Mouse (Mus musculus) erythroid progenitor cell, adult 5-6 weeks (primary cell): ENCODE data around the gene Ssbp3. TPM values are rescaled to one million over a fixed set of nuclear protein-coding genes. Genes with fewer than 3 reads are reported as not detected.
A peak's percentile ranks its signal among the peaks of the same experiment; 100 is the strongest.

Source experiments
- ATAC-seq: replicated peaks from 2 replicates; pipeline ENCODE4 v1.8.0; 2016; ENCODE audit warnings: moderate number of reproducible peaks, mild to moderate bottlenecking, moderate TSS enrichment, inconsistent platforms; ENCODE audit not compliant: poor library complexity, low FRiP score, severe bottlenecking
- total RNA-seq, 2 experiments: library from RNA; stranded (forward) in 1 of 2; stranded (reverse) in 1 of 2; fragments of 150-400 nt in 1 of 2; fragments of 186-747, 209-891 nt in 1 of 2; gene quantifications; 2 replicates each; pipeline versions ENCODE4 v1.2.3 to v1.2.4; 2015 to 2017; ENCODE audit warnings: low replicate concordance in 2 of 2

Ssbp3 gene
- total RNA-seq, 2 experiments from 2014 or later: 104 to 181 TPM

DNA sequence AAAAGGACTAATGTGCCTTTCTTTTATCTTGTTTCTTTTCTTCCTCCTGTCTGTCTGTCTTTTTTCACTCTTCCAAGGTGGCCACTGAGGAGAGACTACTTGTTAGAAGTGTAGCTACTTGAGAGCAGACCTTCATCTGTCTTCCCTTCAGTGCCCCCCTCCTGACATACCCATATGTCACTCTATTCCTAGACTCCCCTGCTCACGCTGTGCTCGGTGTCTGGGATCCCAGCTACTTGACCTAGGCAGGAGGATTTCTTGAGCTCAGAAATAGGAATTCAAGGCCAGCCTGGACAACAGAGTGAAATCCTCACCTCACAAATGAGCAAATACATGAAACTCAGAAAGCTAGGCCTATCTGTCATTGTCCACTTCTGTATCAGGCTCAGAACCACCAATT is 92.7 kb downstream of the Ssbp3 start:
- no peak for ATAC-seq

DNA sequence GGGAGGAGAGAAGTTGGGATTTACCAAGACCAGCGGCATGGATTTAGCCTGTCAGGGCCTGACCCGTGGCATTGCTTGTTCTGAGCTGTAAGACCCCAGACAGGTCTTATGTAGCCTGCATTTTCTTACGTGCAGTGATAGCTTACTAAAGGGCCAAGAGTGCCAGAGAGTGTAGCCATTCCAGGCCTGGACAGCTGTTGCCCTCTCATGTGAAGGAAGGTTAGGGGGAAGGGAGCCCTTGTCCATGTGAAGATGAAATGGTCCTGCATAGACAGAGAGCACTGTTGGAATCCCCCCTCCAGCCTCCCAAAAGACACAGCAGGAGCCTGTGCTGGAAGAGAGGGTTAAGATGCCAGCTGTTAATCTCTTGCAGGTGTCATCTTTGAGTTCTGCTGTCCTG is 93.3 kb downstream of the Ssbp3 start:
- ATAC-seq: no peak

DNA sequence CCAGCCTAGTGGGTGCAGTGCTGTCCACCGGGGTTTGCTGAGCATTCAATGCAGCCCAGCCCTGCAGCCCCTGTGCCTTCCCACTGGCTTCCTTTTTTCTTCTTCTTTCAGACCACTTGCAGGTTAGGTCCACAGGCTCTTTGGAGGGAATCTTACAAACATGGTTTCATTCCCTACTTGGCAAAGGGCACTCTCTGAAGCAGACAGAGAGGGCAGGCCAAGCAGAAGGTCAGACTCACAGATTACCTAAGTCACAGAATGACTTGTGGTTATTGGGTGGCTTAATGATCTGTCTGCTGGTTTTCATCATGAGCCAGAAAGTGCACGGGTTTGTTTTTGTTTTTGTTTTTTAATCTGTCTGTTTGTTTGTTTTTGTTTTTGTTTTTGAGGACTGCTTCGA is 93.8 kb downstream of the Ssbp3 start:
- no peak for ATAC-seq

DNA sequence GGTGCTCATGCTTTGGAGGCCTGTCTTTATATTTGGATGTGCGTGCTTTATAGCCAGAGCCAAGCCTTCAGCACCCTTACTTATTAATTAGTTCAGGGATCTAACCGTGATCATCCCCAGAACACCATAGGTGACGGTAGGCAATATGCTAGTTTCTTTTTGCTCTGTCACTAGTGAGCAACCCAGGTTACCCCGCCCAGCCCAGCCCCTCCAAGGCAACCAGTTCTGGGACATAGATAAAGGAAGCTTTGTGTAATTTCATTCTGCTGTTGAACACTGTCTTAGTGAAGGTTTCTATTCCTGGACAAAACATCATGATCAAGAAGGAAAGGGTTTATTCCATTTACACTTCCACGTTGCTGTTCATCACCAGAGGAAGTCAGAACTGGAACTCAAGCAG is 94.7 kb downstream of the Ssbp3 start:
- no peak for ATAC-seq

DNA sequence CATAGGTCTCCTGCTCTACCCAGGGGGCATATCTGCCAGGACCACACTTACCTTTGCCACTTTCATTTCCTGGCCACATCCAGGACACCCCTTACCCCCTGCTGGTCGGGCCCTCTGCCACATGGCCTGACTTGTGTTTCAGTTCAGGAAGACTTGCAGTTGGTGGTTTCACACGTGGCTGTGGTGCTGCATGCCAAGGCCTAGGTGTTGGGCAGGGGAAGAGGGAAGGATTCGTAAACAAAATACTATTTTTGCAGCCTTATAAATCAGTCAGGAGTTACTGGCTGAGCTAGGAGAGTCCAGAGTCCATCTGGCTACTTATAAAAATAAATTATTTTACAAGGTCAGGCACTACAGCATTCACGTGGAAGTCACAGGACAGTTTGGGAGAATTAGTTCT is 95.7 kb downstream of the Ssbp3 start:
- ATAC-seq: no peak

DNA sequence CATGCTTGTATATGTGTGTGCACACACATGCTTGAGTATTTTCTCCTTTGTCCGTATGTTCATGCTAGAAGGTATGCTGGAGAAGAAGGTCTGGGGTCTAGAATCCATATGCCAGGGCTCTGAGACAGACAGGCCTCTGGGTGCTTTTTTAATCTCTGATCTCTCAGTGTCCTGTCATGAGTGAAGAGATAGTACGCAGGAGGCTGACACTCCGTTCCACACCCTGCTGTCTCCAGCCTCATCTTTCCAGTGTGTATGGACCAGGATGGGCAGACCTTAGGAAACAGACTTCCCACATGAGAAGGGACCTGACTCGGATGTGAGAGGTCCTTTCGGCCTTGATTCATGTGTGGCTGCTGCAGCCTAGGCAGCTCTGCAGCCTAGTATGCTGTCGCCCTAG is 96.3 kb downstream of the Ssbp3 start:
- 0 out of 2 replicates have a peak, but pooled peaks have one; percentile 32 for ATAC-seq

DNA sequence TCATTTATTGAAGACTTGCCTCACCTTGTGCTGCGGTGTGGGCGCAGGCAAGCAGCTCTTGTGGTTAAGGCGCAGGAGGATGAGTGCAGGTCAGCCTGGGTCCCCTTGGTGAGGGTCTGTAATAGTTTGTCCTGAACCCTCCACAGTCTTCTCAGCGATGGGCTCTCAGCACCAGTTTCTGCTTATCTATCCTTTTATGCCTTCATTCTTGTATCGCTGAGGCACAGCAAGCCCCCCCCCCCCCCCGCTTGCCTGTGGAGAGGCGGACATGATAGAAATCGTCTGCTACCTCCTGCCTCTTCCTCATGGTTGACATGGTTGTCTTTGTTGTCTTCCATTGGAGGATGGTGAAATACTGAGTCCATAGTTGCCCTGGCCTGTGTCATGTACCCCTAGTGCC is 96.9 kb downstream of the Ssbp3 start:
- no peak for ATAC-seq

DNA sequence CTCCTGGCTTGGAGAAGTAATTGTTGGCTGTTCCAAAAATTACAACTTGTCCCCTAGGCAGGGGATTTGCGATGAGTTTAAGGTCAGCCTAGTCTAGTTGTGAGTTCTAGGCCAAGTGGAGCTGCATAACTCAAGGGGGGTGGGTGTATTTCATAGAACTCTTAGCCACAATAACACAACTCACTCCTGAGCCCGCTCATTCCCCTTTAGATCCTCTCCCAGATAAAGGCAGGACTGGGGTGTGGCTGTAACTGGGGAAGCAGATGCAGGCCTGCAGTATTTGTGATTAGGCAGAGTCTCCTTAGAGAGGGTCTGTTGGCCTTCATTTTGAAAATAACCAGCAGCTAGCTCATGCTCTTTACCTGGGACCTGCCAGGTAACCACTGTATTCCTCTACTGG is 97.7 kb downstream of the Ssbp3 start:
- peak; percentile 76 for ATAC-seq

DNA sequence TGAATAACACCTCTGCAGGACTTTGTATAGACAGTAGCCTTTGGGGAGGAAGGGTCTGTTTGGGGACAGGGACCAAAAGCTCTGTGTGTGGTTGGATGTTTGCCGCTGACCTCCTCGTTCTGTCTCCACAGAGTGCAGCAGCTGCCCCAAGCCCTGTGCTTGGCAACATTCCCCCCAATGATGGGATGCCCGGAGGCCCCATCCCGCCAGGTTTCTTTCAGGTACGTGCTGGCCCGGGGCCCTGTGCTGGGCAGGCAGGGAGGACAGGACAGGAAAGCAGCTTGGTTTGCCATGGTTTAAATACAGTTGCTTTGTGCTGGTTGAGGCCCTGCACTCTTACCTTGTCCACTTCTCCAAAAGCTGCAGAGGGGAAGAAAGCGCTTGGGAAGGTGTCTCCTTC is 99.0 kb downstream of the Ssbp3 start:
- no peak for ATAC-seq

DNA sequence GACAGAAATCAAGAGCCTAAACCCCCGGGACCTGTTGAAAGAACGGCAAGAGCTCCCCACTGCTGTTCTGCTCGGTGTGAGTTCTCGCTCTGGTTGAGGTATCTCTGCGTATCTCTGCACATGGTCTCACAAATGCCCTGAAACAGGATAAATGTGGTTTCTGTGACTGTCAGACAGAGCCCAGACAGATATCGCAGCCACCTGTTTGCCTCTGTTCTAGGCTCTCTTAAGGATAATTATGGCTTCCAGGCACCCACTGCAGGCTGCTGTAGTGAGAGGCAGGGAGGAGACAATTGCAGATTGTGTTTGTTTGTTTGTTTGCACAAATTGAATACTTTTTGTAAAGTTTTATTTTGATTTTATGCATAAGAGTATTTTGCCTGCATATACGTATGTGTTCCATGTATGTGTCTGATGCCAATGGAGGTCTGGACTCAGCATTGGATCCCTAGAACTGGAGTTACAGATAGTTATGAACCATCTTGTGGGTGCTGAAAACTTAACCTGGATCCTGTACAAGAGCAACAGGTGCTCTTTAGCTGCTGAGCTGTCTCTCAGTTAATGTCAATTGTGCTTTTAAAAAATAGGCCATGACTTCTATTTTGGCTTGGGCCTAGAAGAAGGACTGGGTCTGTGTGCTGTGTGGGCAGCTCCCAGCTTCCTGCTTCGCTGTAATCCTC is 101.0 kb downstream of the Ssbp3 start:
- ATAC-seq: no peak

DNA sequence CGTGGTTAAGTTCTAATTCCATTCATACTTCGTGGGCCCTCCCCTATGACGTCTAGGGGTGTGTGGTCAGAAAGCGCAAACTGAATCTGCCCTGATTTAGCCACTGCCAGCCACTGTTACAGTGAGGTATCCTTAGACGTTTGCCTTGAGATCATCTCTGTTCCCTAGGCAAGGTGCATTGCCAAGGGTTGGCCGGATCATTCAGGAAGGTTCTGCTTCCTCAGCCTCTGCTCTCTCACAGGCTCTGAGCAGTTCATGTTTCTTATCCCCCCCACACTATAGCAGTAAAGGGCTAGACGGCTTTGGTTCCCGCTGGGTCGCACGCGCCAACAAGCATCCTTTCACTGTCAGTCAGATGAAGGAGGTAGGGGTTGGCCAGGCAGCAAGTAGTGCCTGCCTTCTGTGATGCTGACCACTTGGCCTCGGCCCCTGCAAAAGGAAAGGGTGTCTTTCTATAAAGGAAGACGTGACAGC is 101.5 kb downstream of the Ssbp3 start:
- ATAC-seq: no peak

DNA sequence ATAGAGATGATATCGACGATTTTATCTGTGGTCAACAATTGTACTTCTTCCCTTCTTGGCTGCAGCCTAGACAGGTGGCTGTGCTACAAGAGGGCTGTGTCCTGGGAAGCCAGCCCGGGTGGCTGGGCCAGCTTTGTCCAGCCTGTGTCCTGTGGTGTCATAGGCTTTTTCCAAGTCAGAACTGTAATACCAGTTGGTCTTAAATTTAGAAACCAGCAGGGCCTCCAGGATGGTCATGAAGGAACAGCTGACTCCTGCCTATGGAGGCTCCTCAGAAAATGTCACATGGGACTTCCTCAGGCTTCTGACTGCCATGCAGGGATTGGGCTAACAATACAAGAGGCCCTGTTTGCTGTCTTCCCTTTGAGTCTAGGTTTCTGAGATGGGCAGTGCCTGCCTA is 102.1 kb downstream of the Ssbp3 start:
- ATAC-seq: no peak

DNA sequence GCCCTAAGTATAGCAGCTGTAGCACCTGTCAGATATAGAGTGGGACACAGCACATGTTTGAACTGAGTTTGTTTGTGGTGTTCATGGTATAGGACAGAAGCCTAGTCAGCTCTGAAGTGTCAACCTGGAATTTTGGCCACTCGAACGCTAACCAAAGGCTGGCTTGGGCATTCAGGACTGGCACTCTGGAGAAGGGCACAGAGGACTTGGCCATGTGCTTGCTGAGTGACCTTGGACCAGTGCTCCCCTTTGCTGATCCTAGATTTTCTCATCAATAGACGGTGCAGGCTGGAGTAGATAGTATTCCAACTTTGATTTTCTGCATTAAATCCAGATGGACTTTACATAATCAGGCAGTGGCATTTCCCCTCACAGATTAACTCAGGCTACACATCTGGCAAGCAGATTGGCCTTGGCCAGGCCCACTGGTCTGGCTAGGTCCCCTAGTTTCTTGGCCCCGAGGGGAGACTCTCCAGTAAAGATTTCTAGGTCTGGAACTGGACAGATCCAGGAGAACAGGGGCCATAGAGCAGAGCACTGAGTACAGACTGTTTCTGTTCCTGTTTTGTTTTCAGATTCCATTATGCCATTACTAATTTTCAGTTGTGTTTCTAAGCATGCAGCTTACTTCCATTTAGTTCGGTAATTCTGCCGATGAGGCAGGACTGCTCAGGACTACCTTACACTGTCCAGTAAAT is 102.8 kb downstream of the Ssbp3 start:
- ATAC-seq: no peak

DNA sequence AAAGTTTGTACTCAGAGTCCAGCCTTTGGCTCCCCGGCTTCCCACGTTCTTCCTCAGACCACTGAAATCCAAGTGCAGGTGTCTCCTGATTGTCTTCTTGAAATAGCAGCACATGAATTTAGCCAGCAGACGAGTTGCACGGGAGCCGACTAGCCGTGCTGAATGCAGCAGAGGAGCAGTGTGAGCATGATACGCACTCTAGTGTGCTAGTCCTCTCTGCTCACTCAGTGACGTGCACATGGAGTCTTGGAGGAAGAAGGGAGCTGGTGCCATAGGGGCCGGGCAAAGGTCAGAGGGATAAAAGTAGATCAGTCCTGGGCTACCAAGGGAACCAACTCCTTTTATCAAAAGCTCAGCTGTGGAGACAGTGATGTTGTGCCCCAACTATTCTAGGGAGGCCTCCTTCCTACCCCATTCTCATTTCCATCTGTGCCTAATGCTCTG is 103.3 kb downstream of the Ssbp3 start:
- ATAC-seq: no peak

DNA sequence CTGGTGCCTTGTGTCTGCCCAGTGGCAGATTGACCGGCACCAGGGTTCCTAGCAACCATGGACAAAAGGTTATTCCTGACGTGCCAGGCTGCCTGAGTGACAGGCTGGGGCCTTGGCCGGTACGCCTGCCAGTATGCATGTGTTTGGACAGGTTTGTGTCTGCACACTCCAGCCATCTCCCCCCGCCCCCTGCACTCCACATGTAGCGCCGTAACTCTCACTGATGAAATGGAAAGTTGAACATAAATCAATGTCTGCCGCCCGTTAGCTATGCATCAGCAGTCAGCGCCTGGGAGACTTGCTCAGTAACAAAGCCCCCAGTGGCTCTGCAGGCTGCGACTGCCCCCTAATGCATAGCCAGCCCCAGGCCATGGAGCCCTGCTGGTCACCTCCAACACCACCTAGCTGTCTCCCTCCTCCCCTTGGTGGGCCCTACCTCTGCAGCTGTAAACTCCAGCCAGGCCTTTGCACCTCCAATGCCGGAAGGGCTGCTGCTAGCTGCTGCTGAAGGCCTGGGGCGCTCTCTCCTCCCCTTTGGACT is 105.5 kb downstream of the Ssbp3 start:
- no peak for ATAC-seq

DNA sequence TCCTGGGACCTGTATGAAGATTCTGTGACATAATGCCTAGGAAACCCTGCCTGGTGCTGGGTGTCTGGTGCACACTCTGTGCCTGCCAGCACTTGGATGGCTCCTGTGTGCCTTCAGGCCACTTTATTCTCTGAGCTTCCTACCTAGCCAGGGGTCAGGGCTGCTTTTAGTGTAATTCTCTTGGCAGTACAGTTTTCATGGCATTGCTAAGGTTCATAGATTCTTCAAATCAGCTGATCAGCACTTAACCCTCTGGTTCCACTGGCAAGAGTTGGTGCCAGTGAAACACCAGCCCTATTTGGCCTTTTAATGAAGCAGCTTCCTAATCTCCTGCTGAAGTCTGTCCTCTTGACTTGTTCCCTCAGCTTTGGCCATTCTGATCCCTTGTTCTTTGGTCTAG is 106.8 kb downstream of the Ssbp3 start:
- ATAC-seq: no peak

DNA sequence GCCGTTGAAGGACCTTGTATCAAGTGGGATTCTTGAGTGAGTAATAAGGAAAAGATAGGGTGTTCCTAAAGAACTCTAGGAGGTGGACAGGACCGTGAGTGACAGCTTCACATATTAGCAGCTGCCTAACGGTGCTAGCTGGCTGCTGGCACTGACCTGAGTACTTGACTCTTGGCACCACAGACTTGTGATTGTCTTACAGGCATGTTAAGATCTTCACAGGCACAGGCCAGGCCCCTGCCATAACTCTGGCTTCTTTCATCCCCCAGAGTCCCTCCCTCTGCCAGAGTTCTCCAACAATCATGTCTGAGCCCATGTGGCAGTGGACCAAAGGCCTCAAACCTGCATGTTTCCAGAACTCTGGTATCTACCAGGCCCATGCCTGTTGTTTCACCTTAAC is 108.0 kb downstream of the Ssbp3 start:
- ATAC-seq: no peak

DNA sequence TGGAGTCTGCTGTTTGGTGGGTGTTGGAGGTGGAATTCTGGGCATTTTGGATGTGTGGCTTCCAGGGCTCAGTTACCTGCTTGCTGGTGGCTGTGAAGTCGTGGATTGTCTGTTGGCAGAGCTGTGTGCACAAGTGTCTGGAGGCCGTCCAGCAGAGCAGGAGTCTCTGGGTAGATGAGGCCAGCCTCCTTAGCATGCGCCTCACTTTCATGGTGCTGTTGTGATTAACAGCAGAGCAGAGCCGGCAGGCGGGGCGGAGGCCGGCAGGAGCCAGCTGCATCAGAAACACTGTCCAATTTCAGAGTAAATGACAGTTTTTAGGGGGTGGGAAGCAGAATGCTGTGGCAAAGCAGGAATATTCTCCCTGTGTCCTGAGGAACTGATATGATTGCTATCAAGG is 108.5 kb downstream of the Ssbp3 start:
- ATAC-seq: no peak

DNA sequence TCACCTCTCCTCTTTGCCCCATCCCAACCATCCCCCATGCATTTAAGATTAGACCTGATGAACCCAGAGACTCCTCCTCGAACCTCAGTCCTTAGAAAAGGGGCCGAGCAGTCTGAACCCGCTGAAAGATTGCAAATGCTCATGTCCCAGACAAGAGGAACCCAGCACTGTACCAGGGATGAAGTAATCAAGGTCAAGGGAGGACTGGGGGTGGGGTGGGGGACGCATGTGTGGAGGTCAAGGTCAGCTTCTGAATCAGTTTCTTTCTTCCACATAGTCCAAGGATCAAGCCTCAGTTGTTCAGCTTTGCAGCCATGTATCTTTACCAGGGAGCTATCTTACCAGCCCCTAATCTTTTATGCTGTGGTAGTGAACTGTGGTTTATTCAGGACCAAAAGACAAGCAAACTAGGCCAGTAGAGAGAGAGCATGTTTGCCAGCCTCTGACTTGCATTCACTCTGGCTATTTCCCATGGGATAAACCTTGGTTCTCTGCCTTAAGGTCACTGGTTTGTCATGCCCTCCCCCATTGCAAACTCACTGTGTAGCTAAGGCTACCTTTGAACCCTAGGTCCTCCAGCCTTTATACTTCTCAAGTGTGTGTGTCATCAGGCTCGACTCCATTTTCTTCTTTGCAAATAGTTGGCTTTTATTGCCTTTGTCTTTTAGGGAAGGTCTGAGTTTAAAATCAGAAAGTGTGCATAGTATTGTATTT is 109.9 kb downstream of the Ssbp3 start:
- ATAC-seq: no peak

DNA sequence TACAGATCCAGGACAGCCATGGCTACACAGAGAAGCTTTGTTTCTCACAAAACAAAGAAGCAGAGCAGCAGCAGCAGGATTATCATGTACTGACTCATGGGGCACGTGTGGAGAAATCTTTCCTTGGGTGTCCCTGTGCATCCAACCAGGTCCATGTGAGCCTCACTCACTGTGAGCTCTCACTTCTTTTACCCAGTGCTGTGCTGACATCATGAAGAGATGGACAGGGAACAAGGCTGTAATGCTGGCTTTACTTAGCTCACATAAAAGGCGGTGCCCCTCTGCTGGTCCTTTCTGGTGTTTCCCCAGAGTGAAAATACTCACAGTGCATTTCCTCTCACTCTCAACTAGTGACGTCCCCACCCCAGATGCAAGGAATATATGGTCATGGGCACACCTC is 111.0 kb downstream of the Ssbp3 start:
- no peak for ATAC-seq

DNA sequence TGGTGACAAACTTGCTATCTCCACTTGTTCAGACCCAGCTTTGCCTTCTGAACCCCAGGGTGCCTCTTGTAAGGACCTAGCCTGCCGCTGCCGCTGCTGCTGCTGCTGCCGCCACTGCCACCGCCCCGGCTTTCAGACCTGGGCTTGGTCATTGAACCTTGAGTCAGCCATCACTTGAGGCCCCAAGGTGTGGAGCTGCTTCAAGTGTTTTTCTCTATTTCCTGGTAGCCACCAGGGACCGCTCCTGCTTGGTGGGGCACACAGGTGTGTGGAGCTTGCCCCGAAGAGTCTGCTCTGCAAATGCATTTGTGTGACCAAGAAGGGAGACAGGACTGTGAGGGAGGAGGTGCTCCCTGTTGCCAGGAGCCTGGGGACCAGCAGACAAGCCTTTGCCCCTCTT is 114.4 kb downstream of the Ssbp3 start:
- ATAC-seq: no peak
